8 mouse cellular contexts compared by ENCODE assay signal in genomic region chr11:58937909-58938308, GRCm38 (mm10). TPM values are rescaled to one million over a fixed set of nuclear protein-coding genes. Genes with fewer than 3 reads are reported as not detected.
A peak's percentile ranks its signal among the peaks of the same experiment; 100 is the strongest.
DNase-seq lines count a peak whose midpoint lies in the region; ATAC-seq and TF ChIP-seq lines count a peak whose summit lies in the region.

No protein-coding gene starts in this region.

- H3K4me3 ChIP-seq in kidney, postnatal 0 days (replicated peaks; ENCODE audit: low read depth, low read length) = peak overlapping the region; percentile 93
- peak overlapping the region; percentile 98 for H3K4me3 ChIP-seq in hindbrain, embryonic 12.5 days
- peak overlapping the region; percentile 76 for H3K4me3 ChIP-seq in macrophage (ENCODE audit: inconsistent target)

- peaks cover 13% of the 10 kb centered on the region; the same call in 1 of the 2 replicates for H3K79me2 ChIP-seq in macrophage (ENCODE audit: inconsistent target)

- WGBS in kidney, postnatal 0 days = under 1% methylated on average over 13 of the region's 13 CpGs
- WGBS in hindbrain, embryonic 12.5 days = under 1% methylated on average over 13 of the region's 13 CpGs
- 7% methylated on average over 13 of the region's 13 CpGs for WGBS in macrophage (ENCODE audit: missing documents)

- peaks cover 12% of the 10 kb centered on the region for H3K36me3 ChIP-seq in kidney, postnatal 0 days (ENCODE audit: insufficient read depth, low read length)
- peaks cover 32% of the 10 kb centered on the region for H3K36me3 ChIP-seq in hindbrain, embryonic 12.5 days
- peaks cover 35% of the 10 kb centered on the region for H3K36me3 ChIP-seq in macrophage (ENCODE audit: inconsistent target)

- TF ChIP-seq CTCF in kidney, postnatal 0 days (IDR thresholded peaks at IDR 0.05; ENCODE audit: low read depth) = no peak

- H3K27ac ChIP-seq in kidney, postnatal 0 days = peak overlapping the region; percentile 93; the same call in 1 of the 2 replicates
- peak overlapping the region; percentile 94 for H3K27ac ChIP-seq in hindbrain, embryonic 12.5 days
- no peak overlapping the region for H3K27ac ChIP-seq in macrophage

- H3K27me3 ChIP-seq in kidney, postnatal 0 days (ENCODE audit: insufficient read depth, low read length) = no peaks in the 10 kb centered on the region
- H3K27me3 ChIP-seq in hindbrain, embryonic 12.5 days = no peaks in the 10 kb centered on the region

- peak overlapping the region; percentile 89 for H3K9ac ChIP-seq in kidney, postnatal 0 days (ENCODE audit: low read depth, low read length)
- H3K9ac ChIP-seq in hindbrain, embryonic 12.5 days = peak overlapping the region; percentile 100

- no peaks in the 10 kb centered on the region; the same call in 1 of the 2 replicates for H3K4me1 ChIP-seq in kidney, postnatal 0 days (replicated peaks; ENCODE audit: insufficient read depth, low read length)
- peaks cover 26% of the 10 kb centered on the region for H3K4me1 ChIP-seq in hindbrain, embryonic 12.5 days

- ATAC-seq in kidney, postnatal 0 days (replicated peaks; ENCODE audit: low FRiP score, low read depth) = no peak
- ATAC-seq in hindbrain, embryonic 12.5 days (ENCODE audit: low FRiP score) = peak; percentile 10; the same call in 1 of the 2 replicates
- no peak for ATAC-seq in frontal cortex, adult (ENCODE audit: low TSS enrichment)

- no peaks in the 10 kb centered on the region for H3K9me3 ChIP-seq in kidney, postnatal 0 days (replicated peaks; ENCODE audit: low read length)
- H3K9me3 ChIP-seq in hindbrain, embryonic 12.5 days (replicated peaks) = no peaks in the 10 kb centered on the region

- no peak for DNase-seq in kidney, postnatal 0 days (ENCODE audit: low spot score)
- DNase-seq in kidney, postnatal 25 days = no peak
- DNase-seq in cerebellum, postnatal 14 days = peak; percentile 45 to 50
- DNase-seq in layer of hippocampus, postnatal 36 days = no peak
- no peak for DNase-seq in urinary bladder, postnatal 4 days (ENCODE audit: low spot score in 2 of 2)

- H3K4me2 ChIP-seq in kidney, postnatal 0 days (ENCODE audit: low read length) = peak overlapping the region; percentile 94
- H3K4me2 ChIP-seq in hindbrain, embryonic 12.5 days (replicated peaks) = peak overlapping the region; percentile 81

RNA-seq across cellular contexts. Expression of gene Rnf187, which starts 0.8 kb away (rescaled TPM):
- polyA plus RNA-seq in kidney, postnatal 0 days (2015; fragmentation: Nextera tagmentation; extraction: Ambion mirVana) = 238 and 249 TPM in 2 replicates
- 498 and 513 TPM in 2 replicates for polyA plus RNA-seq in hindbrain, embryonic 12.5 days (2016; fragmentation: Nextera tagmentation; extraction: Ambion mirVana)
- total RNA-seq in macrophage (2018; cell fraction: chromatin; rRNA removed) = 10 to 100 TPM in 17 of 26 experiments, 1 to 10 TPM in 9; 2.9 to 35.0 (median 14.9) TPM
- 100 to 1,000 TPM in 13 of 26 experiments, 10 to 100 TPM in 13; 69.7 to 129 (median 99.3) TPM for total RNA-seq in macrophage (2018; cell fraction: cytosol; rRNA removed)
- 10 to 100 TPM; 18.7 to 68.4 (median 36.7) TPM for total RNA-seq in macrophage (2018; cell fraction: nucleus; rRNA removed)
- polyA plus RNA-seq in macrophage (2018) = 45.0 to 110 TPM (median 97.1 TPM) in 3 replicates
- total RNA-seq in layer of hippocampus, postnatal 36 days (2021) = 100 to 1,000 TPM; 478 to 523 TPM

RNA-seq across cellular contexts. Expression of gene Hist3h2ba, which starts 10.8 kb away (rescaled TPM):
- polyA plus RNA-seq in kidney, postnatal 0 days (2015; fragmentation: Nextera tagmentation; extraction: Ambion mirVana) = 43.9 and 45.8 TPM in 2 replicates
- polyA plus RNA-seq in hindbrain, embryonic 12.5 days (2016; fragmentation: Nextera tagmentation; extraction: Ambion mirVana) = 149 and 154 TPM in 2 replicates
- not detected for total RNA-seq in macrophage (2018; cell fraction: chromatin; rRNA removed)
- 1 to 10 TPM in 9 of 26 experiments, under 1 TPM in 15, not detected in 2; 0.45 to 2.0 (median 0.95) TPM for total RNA-seq in macrophage (2018; cell fraction: cytosol; rRNA removed)
- 1 to 10 TPM in 2 of 26 experiments, not detected in 24; 1.4 to 1.8 TPM for total RNA-seq in macrophage (2018; cell fraction: nucleus; rRNA removed)
- polyA plus RNA-seq in macrophage (2018) = 0.50 to 0.78 TPM in 2 of 3 replicates, not detected in the other
- 10 to 100 TPM; 88.8 to 93.5 TPM for total RNA-seq in layer of hippocampus, postnatal 36 days (2021)

RNA-seq across cellular contexts. Expression of gene Hist3h2a, which starts 16.6 kb away (rescaled TPM):
- polyA plus RNA-seq in kidney, postnatal 0 days (2015; fragmentation: Nextera tagmentation; extraction: Ambion mirVana) = 40.9 and 41.2 TPM in 2 replicates
- polyA plus RNA-seq in hindbrain, embryonic 12.5 days (2016; fragmentation: Nextera tagmentation; extraction: Ambion mirVana) = 90.1 and 95.9 TPM in 2 replicates
- 100 to 1,000 TPM in 5 of 26 experiments, 10 to 100 TPM in 18, 1 to 10 TPM in 3; 6.6 to 134 (median 27.4) TPM for total RNA-seq in macrophage (2018; cell fraction: chromatin; rRNA removed)
- total RNA-seq in macrophage (2018; cell fraction: cytosol; rRNA removed) = 10 to 100 TPM; 19.1 to 74.1 (median 48.6) TPM
- total RNA-seq in macrophage (2018; cell fraction: nucleus; rRNA removed) = 100 to 1,000 TPM in 5 of 26 experiments, 10 to 100 TPM in 21; 14.1 to 225 (median 52.5) TPM
- polyA plus RNA-seq in macrophage (2018) = 16.2 to 56.9 TPM (median 24.3 TPM) in 3 replicates
- 10 to 100 TPM; 73.2 to 83.2 TPM for total RNA-seq in layer of hippocampus, postnatal 36 days (2021)

RNA-seq across cellular contexts. Expression of gene Trim17, which starts 16.6 kb away (rescaled TPM):
- polyA plus RNA-seq in kidney, postnatal 0 days (2015; fragmentation: Nextera tagmentation; extraction: Ambion mirVana) = 0.32 and 0.37 TPM in 2 replicates
- polyA plus RNA-seq in hindbrain, embryonic 12.5 days (2016; fragmentation: Nextera tagmentation; extraction: Ambion mirVana) = 1.2 and 1.5 TPM in 2 replicates
- 1 to 10 TPM in 3 of 26 experiments, under 1 TPM in 18, not detected in 5; 0.25 to 1.5 (median 0.54) TPM for total RNA-seq in macrophage (2018; cell fraction: chromatin; rRNA removed)
- under 1 TPM in 25 of 26 experiments, not detected in 1; 0.04 to 0.30 (median 0.11) TPM for total RNA-seq in macrophage (2018; cell fraction: cytosol; rRNA removed)
- total RNA-seq in macrophage (2018; cell fraction: nucleus; rRNA removed) = under 1 TPM in 24 of 26 experiments, not detected in 2; 0.16 to 0.98 (median 0.52) TPM
- polyA plus RNA-seq in macrophage (2018) = 0.07 to 0.14 TPM in 2 of 3 replicates, not detected in the other
- 1 to 10 TPM; 5.6 to 6.2 TPM for total RNA-seq in layer of hippocampus, postnatal 36 days (2021)

RNA-seq across cellular contexts. Expression of gene Btnl10, which starts 20.2 kb away (rescaled TPM):
- polyA plus RNA-seq in kidney, postnatal 0 days (2015; fragmentation: Nextera tagmentation; extraction: Ambion mirVana) = 0.16 TPM in 1 of 2 replicates, not detected in the other
- not detected in 2 replicates for polyA plus RNA-seq in hindbrain, embryonic 12.5 days (2016; fragmentation: Nextera tagmentation; extraction: Ambion mirVana)
- not detected for total RNA-seq in macrophage (2018; cell fraction: chromatin; rRNA removed)
- not detected for total RNA-seq in macrophage (2018; cell fraction: cytosol; rRNA removed)
- not detected for total RNA-seq in macrophage (2018; cell fraction: nucleus; rRNA removed)
- not detected in 3 replicates for polyA plus RNA-seq in macrophage (2018)
- total RNA-seq in layer of hippocampus, postnatal 36 days (2021) = under 1 TPM in 1 of 2 experiments, not detected in 1; 0.12 TPM

Comparison
In these comparisons a context has a peak if more than half of its experiments do, and no peak if none do; other contexts are left out.
1. DNase-seq: peak in cerebellum, postnatal 14 days (2 of 2); none in kidney, postnatal 0 days (single experiment), kidney, postnatal 25 days (0 of 2), layer of hippocampus, postnatal 36 days (0 of 2) and urinary bladder, postnatal 4 days (0 of 2).
2. RNA of gene Hist3h2ba, which starts 10.8 kb away (polyA plus RNA-seq): 149 to 154 TPM in hindbrain, embryonic 12.5 days and 43.9 to 45.8 TPM in kidney, postnatal 0 days; 0.50 to 0.78 TPM in macrophage; every median in the first group is over 10 times any median in the second.
3. Peak in every context shown above with its lines, with median percentiles within 50 percentile points of each other: H3K4me3 ChIP-seq.